Mouse (Mus musculus): ENCODE measurements around the gene Sphk1. TPM values are rescaled to one million over a fixed set of nuclear protein-coding genes. Genes with fewer than 3 reads are reported as not detected.

Sphk1 gene
- polyA plus RNA-seq, 1 experiment from 2014 or later, result 4.1 TPM

- WGBS, result 95% methylated on average over 3 of the region's 3 CpGs
- H3K9me3 ChIP-seq (ENCODE audit: control insufficient read depth, low read length), result no peaks in the 10 kb centered on the region
- no peaks in the 10 kb centered on the region for H3K36me3 ChIP-seq (replicated peaks; ENCODE audit: control insufficient read depth, insufficient read depth)
- ATAC-seq (ENCODE audit: low FRiP score) (no peak), DNase-seq (ENCODE audit: low spot score) (no peak)
- H3K4me3 ChIP-seq (replicated peaks; ENCODE audit: low read length), result 0 out of 2 replicates have a peak overlapping the region, but pooled peaks have one; percentile 59
- peak overlapping the region; percentile 65 for H3K4me2 ChIP-seq (replicated peaks)
- H3K27me3 ChIP-seq (ENCODE audit: control insufficient read depth, insufficient read depth, low read length), result no peaks in the 10 kb centered on the region
- peaks cover 55% of the 10 kb centered on the region for H3K4me1 ChIP-seq (replicated peaks; ENCODE audit: control insufficient read depth, insufficient read depth, low read length)
- H3K27ac ChIP-seq, result no peak overlapping the region
- no peak overlapping the region for H3K9ac ChIP-seq
Observed at GRCm38 (mm10) chr11:116579280-116579679, 48.6 kb downstream of the Sphk1 start.

GRCm38 (mm10) chr11:116580031-116580652 lies 49.4 kb downstream of the Sphk1 start:
- Histone ChIP-seq H3K9me3 (ENCODE audit: control insufficient read depth, low read length) (no peaks in the 10 kb centered on the region), H3K36me3 (replicated peaks; ENCODE audit: control insufficient read depth, insufficient read depth) (no peaks in the 10 kb centered on the region), H3K4me3 (replicated peaks; ENCODE audit: low read length) (peak overlapping the region; percentile 59), H3K4me1 (replicated peaks; ENCODE audit: control insufficient read depth, insufficient read depth, low read length) (peaks cover 48% of the 10 kb centered on the region), H3K27ac (peak overlapping the region; percentile 96), H3K27me3 (ENCODE audit: control insufficient read depth, insufficient read depth, low read length) (no peaks in the 10 kb centered on the region), H3K9ac (peak overlapping the region; percentile 76), H3K4me2 (replicated peaks) (peak overlapping the region; percentile 65)
- ATAC-seq (ENCODE audit: low FRiP score) (0 out of 2 replicates have a peak, but pooled peaks have one; percentile 8), DNase-seq (ENCODE audit: low spot score) (no peak)
- WGBS, result 21% methylated on average over 10 of the region's 10 CpGs

- peak; percentile 77 for ATAC-seq (ENCODE audit: low FRiP score)
- Histone ChIP-seq H3K9ac (peak overlapping the region; percentile 76), H3K27ac (peak overlapping the region; percentile 96), H3K9me3 (ENCODE audit: control insufficient read depth, low read length) (no peaks in the 10 kb centered on the region), H3K27me3 (ENCODE audit: control insufficient read depth, insufficient read depth, low read length) (no peaks in the 10 kb centered on the region), H3K4me2 (replicated peaks) (peak overlapping the region; percentile 65), H3K4me3 (replicated peaks; ENCODE audit: low read length) (peak overlapping the region; percentile 59), H3K36me3 (replicated peaks; ENCODE audit: control insufficient read depth, insufficient read depth) (no peaks in the 10 kb centered on the region), H3K4me1 (replicated peaks; ENCODE audit: control insufficient read depth, insufficient read depth, low read length) (peaks cover 41% of the 10 kb centered on the region)
- under 1% methylated on average over 67 of the region's 91 CpGs for WGBS
- peak; percentile 50 for DNase-seq (ENCODE audit: low spot score)
Observed at GRCm38 (mm10) chr11:116580711-116581375, 50.1 kb downstream of the Sphk1 start.

GRCm38 (mm10) chr11:116581376-116581814 lies 50.7 kb downstream of the Sphk1 start, which contains the start of gene Ube2o:
Gene Ube2o (minus strand): TSS chr11:116581447.
- WGBS, result 1% methylated on average over 46 of the region's 51 CpGs
- no peaks in the 10 kb centered on the region for H3K27me3 ChIP-seq (ENCODE audit: control insufficient read depth, insufficient read depth, low read length)
- H3K9me3 ChIP-seq (ENCODE audit: control insufficient read depth, low read length), result no peaks in the 10 kb centered on the region
- DNase-seq (ENCODE audit: low spot score) (peak; percentile 88), ATAC-seq (ENCODE audit: low FRiP score) (peak; percentile 85)
- H3K9ac ChIP-seq, result peak within 1 kb of the TSS; percentile 76
- peak within 1 kb of the TSS; percentile 65 for H3K4me2 ChIP-seq (replicated peaks)
- no peaks in the 10 kb centered on the region for H3K36me3 ChIP-seq (replicated peaks; ENCODE audit: control insufficient read depth, insufficient read depth)
- peaks cover 36% of the 10 kb centered on the region for H3K4me1 ChIP-seq (replicated peaks; ENCODE audit: control insufficient read depth, insufficient read depth, low read length)
- peak within 1 kb of the TSS; percentile 59 for H3K4me3 ChIP-seq (replicated peaks; ENCODE audit: low read length)
- H3K27ac ChIP-seq, result peak within 1 kb of the TSS; percentile 96

- H3K9me3 ChIP-seq (ENCODE audit: control insufficient read depth, low read length), result no peaks in the 10 kb centered on the region
- no peak overlapping the region for H3K4me2 ChIP-seq (replicated peaks)
- no peak for DNase-seq (ENCODE audit: low spot score)
- no peak overlapping the region for H3K27ac ChIP-seq
- 90% methylated on average over 6 of the region's 6 CpGs for WGBS
- ATAC-seq (ENCODE audit: low FRiP score), result no peak
- no peak overlapping the region for H3K4me3 ChIP-seq (replicated peaks; ENCODE audit: low read length)
- H3K4me1 ChIP-seq (replicated peaks; ENCODE audit: control insufficient read depth, insufficient read depth, low read length), result peaks cover 11% of the 10 kb centered on the region; the same call in 1 of the 2 replicates
- H3K9ac ChIP-seq, result no peak overlapping the region
- no peaks in the 10 kb centered on the region for H3K27me3 ChIP-seq (ENCODE audit: control insufficient read depth, insufficient read depth, low read length)
- H3K36me3 ChIP-seq (replicated peaks; ENCODE audit: control insufficient read depth, insufficient read depth), result no peaks in the 10 kb centered on the region
Observed at GRCm38 (mm10) chr11:116585682-116586081, 55.0 kb downstream of the Sphk1 start.

Other genes with a start within 250 kb of the Sphk1 start
- gene Galr2, start 250.0 kb upstream of the Sphk1 start, polyA plus RNA-seq (2014; fragmentation: Nextera tagmentation; extraction: Ambion mirVana), result 0.55 and 0.57 TPM in 2 replicates
- gene Exoc7, start 223.7 kb upstream of the Sphk1 start, polyA plus RNA-seq (2014; fragmentation: Nextera tagmentation; extraction: Ambion mirVana), result 115 and 118 TPM in 2 replicates
- gene Foxj1, start 195.5 kb upstream of the Sphk1 start, polyA plus RNA-seq (2014; fragmentation: Nextera tagmentation; extraction: Ambion mirVana), result 13.1 and 16.2 TPM in 2 replicates
- gene Rnf157, start 117.9 kb upstream of the Sphk1 start, polyA plus RNA-seq (2014; fragmentation: Nextera tagmentation; extraction: Ambion mirVana), result 68.5 and 75.5 TPM in 2 replicates
- gene Ubald2, start 96.8 kb upstream of the Sphk1 start, polyA plus RNA-seq (2014; fragmentation: Nextera tagmentation; extraction: Ambion mirVana), result 61.4 and 67.6 TPM in 2 replicates
- 0.09 TPM in 1 of 2 replicates, not detected in the other for gene Qrich2, start 64.7 kb upstream of the Sphk1 start, polyA plus RNA-seq (2014; fragmentation: Nextera tagmentation; extraction: Ambion mirVana)
- 162 and 173 TPM in 2 replicates for gene Prpsap1, start 36.7 kb upstream of the Sphk1 start, polyA plus RNA-seq (2014; fragmentation: Nextera tagmentation; extraction: Ambion mirVana)
- 27.5 and 28.5 TPM in 2 replicates for gene Ube2o, start 50.5 kb downstream of the Sphk1 start, polyA plus RNA-seq (2014; fragmentation: Nextera tagmentation; extraction: Ambion mirVana)
- 0.15 TPM in 1 of 2 replicates, not detected in the other for gene Aanat, start 55.5 kb downstream of the Sphk1 start, polyA plus RNA-seq (2014; fragmentation: Nextera tagmentation; extraction: Ambion mirVana)
- gene Rhbdf2, start 96.1 kb downstream of the Sphk1 start, polyA plus RNA-seq (2014; fragmentation: Nextera tagmentation; extraction: Ambion mirVana), result 1.1 and 1.2 TPM in 2 replicates
- 2.8 and 3.5 TPM in 2 replicates for gene Prcd, start 122.6 kb downstream of the Sphk1 start, polyA plus RNA-seq (2014; fragmentation: Nextera tagmentation; extraction: Ambion mirVana)
- 26.5 and 29.7 TPM in 2 replicates for gene Cygb, start 123.4 kb downstream of the Sphk1 start, polyA plus RNA-seq (2014; fragmentation: Nextera tagmentation; extraction: Ambion mirVana)
- not detected in 2 replicates for gene St6galnac1, start 244.6 kb downstream of the Sphk1 start, polyA plus RNA-seq (2014; fragmentation: Nextera tagmentation; extraction: Ambion mirVana)